Mouse (Mus musculus): ENCODE data around the gene Usp7.

DNA sequence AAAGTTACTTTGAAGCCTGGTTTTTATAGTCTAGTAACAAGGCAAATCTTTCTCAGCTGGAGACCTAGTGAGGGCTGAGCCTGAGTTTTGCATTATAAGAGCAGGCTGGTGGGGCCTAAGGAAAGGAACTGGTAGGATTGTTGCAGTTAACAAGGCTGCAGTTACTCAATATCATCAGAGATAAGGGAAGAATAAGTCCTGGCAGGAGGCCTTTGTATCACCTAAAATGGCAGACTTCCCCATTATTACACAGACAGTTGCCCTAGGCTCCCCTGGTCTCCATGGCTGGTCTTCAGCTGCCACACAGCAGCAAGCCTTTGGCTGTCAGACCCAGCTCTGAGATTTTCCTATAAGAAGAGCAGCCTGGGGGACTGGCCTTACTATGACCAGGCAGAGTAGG is 13.4 kb downstream of the Usp7 start:
- TF ChIP-seq CTCF (IDR thresholded peaks at IDR 0.05; ENCODE audit: low read depth): no peak
- no peak for TF ChIP-seq EP300 (IDR thresholded peaks at IDR 0.05; ENCODE audit: low read depth)

Data from liver, embryonic 14.5 days (tissue).